Mouse (Mus musculus) spleen, adult 18-20 months (tissue): Measurements from ENCODE around the gene Tbxa2r.
A peak's percentile ranks its signal among the peaks of the same experiment; 100 is the strongest.

ENCODE experiments used
- DNase-seq, 2 experiments: peaks; one replicate each; pipeline ENCODE4 v3.0.0; 2022; ENCODE audit warnings: mixed read lengths in 2 of 2

Gene Tbxa2r

DNA sequence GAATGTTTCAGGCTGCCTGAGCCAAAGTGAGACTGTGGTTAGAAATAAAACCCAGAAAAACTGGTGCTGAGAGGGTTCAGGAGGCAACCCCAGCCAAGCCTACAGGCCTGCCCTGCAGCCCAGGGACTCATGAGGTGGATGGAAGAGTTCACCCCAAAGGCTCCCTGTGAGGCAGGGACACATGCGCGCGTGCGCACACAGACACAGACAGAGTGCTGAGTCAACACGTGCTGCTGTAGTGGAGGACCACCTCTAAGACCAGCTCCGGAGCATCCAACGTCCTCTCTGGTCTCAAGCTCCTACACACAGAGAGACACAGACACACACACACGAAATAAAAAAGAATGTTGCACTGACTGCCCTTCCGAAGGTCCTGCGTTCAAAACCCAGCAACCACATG, 46.8 kb downstream of the Tbxa2r start:
- no peak for DNase-seq

DNA sequence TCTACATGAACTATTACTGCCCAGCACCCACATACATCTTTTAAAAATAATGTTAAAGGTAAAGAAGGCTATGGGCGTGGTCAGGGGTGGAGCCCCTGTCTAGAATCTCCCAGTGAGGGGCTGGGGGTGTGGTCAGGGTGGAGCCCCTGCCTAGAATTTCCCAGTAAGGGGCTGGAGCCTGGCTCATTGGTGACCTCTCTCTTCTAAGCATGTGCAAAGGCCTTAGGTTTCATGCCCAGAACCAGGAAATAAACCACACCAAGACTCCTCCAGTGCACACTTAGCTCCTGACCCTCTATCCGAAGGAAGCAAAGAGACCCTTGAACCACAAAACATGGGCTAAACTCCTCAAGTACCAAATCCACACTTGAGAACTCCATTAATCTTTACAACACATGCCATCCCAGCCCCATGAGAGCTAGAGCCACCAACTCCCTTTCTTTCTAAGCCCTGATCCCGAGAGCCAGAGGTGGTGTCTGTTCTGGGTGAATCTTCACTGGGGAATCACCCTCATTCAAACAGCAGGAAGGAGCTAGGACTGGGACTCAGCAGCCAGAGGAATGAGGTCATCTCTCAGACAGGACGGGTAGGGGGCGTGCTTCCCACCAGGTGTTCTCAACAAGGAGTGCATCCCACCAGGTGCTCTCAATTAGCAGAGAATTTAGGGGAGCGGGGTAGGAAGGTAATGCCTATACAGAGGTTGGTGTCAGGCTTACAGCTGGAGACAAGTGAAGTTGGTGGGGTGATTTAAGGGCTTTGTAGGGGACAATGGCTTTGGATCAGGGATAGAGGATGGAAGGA, 48.2 kb downstream of the Tbxa2r start:
- no peak for DNase-seq

DNA sequence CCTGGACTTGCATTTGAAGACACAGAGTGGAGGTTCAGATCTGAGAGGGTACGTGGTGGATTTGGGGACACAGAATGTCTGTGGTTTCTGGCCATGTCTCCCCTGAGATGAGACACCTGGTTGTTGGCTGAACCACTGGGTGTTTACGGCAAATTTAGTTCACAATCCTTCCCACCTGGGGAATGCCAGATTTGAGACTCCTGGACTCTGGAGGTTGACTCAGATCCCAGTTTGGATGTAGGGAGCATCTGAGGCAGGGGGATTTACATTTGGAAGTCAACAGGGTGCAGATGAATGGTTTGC, 48.8 kb downstream of the Tbxa2r start:
- no peak for DNase-seq

DNA sequence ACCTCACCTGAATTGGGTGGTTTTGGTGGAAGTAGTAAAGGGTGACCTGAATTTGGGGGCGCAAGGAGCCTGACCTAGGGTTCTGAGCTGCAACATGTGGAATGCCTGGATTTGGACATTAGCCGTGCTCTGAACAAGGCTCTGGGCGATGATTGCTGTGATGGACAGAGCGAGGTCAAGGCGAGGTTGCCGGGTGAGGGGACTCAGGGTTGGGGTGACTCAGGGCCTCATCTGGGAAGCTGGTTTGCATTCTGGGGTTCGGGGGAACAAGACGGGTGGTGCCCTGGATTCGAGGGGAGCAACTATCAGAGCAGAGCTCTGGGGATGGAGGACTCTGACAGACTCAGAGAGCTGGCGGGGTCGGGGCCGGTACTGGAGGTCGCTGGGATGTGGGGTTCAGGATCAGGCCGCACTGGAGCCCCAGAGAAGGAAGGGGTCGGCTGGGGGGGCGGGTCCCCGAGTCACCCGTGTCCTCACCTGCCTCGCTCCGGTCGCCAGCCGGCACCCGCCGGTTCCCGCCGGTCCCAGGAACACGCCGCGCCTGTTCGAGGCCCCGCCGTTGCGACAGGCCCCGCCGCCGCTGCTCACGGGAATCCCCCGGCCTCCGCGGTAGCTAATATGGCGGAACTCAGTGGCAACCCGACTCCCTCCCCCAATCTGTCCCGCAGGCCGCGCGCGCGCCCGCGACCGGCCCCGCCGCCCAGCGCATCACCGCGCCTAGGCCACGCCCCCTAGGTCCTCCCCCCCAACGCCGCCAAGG, 49.4 kb downstream of the Tbxa2r start, which contains the start of gene Fzr1:
Gene Fzr1 (minus strand): TSS at position 724 of the 760 bp plus-strand sequence.
- DNase-seq, result no peak

DNA sequence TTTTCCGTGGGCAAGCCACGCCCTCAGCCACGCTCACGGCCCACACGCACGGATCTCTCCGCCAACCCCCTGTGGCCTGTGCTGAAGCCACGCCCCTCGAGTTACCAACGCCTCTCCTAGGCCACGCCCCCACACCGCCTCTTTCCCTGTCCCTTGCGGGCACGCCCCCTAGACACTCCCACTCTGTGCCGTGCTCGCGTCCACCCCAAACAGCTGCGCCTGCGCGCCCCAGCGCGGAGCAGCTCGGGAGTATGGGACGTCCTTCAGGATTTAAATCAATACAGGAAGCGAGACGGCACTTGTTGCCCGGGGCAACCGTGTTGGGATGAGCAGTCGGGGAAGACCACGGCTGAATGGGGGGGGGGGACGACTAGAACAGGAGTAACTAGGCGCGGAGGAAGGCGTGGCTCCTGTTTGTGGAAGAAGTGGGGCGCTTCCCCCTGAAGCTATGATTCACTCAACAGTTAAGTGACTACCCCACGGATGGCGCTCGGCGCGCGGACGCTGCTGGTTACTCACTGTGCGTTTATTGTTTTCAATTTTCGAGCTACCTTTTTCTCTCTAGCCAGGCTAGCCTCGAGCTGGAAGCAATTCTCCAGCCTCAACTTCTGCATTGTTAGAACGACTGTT, 50.1 kb downstream of the Tbxa2r start:
- peak; percentile 100 for DNase-seq

DNA sequence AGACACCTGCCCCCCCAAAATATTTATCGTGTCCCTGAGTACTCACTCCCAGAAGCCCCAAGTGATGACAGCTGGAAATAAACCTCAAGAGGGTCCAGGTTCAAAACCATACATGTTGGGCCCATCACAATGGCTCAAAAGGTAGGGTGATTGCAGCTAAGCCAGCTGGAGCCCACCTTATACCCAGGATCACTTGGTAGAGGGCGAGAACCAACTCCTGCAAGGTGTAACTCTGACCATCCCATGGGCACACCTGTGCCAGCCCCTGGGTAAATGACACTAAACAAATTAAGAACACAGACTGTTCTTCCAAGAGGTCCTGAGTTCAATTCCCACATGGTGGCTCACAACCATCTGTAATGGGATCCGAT, 50.6 kb downstream of the Tbxa2r start:
- no peak for DNase-seq

DNA sequence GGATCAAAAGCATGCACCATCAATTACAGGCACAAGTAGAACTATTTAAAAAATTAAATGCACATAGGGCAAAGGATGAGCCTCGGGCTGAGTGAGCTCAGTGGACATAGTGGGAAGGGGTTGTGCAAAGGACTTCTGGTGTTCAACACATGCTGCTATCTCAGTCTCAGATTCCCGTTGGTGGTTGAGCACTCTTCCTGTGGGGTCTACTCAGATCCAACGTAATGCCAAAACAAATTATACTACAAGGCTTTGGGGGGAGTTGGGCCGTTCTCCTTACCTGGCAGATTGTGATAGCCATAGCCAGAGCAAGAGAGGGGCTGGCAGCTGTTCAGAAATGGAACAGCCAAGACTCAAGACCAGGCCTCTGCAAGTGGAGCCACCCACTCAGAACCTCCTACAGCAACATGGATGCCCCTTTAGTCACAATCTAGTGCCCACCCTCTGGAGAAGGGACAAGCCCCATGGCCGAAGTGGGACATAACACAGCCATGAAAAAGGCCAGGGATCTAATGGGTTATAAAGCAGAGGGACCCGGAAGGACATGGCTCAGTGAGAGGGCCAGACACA, 51.4 kb downstream of the Tbxa2r start:
- no peak for DNase-seq

DNA sequence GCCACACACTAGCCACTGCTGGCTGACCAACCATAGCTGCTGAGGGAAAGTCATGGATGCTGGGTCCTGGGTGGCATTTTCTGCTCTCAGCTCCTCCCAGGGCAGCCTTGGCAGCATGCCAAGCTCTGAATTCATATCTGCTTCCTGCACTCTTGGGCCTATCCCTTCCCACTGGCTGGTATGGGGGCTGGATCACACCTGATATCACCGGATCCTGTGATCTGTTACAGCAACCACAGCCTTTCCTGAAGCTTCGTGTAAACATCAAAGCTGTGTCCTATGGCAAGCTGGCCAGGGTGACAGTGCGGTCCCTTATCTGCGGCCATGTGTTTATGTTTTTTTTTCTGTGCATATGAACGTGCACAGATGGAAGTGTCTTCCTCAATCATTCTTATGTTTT, 53.5 kb downstream of the Tbxa2r start:
- no peak for DNase-seq

DNA sequence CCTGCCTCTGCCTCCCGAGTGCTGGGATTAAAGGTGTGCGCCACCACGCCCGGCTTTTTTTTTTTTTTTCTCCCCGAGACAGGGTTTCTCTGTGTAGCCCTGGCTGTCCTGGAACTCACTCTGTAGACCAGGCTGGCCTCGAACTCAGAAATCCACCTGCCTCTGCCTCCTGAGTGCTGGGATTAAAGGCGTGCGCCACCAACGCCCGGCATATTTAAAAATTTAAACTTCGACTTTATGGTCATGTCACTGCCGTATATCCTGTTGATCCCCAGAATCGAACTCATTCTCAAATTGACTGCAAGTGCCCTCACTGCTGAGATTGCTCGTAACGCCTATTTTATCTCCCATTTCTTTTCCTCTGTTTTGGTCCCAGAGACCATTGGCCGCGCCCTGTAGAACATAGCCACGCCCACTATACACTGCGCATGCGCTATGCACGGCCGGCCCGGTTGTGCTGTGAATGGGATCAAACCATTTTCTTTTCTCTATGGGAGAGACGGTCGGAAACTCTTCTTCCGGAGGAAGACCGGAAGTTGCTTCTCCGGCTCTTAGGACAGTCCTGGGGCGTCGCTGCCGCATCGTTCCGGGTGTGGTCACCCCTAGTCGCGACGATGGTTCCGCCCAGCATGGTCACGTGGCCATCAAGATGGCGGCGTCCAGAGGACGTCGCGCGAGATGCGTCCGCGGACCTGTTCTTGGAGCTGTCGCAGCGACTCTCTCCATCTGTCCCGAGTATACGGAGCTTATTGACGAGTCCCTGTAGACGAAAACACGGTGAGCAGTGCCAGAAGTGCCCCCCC, 55.5 kb downstream of the Tbxa2r start, which contains the start of the genes Dohh and Gm48551:
Gene Dohh (plus strand): TSS at position 627 of the 803 bp plus-strand sequence.
Gene Gm48551 (plus strand): TSS at position 665 of the 803 bp plus-strand sequence.
- peak; percentile 94 to 99 for DNase-seq

DNA sequence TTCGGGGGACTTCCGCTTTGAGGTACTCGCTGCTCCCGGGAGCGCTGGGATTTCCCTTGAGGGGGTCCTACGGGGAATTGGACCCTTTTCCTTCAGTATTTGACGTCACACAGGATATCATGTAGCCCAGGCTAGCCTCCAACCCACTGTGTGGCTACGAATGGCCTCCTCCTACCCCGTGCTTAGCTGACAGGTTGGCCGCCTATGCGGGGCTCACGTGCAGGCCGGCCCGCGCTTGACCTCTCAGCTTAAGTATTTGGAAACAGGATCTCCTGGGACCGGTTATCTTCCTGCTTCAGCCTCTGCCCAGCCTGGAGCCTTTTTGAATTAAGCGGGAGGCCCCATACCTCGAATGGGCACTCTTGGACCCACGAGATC, 56.1 kb downstream of the Tbxa2r start:
- no peak for DNase-seq
